Mouse (Mus musculus) MN1 (cell line): ENCODE measurements around the gene Gm904.
"Not testable (repeated sequence)": the region's sequence is repeated elsewhere in the genome, so short reads cannot be mapped to it uniquely, and the experiment has no call there.

Source experiments
- DNase-seq: peaks from one replicate; pipeline ENCODE4 v3.0.0-alpha.2; 2016; ENCODE audit warnings: low spot score

The Gm904 gene

GRCm38 (mm10) chr13:50642928-50643327 is at the start of gene Gm904:
TSS of gene Gm904 (plus strand) at chr13:50643228.
- DNase-seq = not testable (repeated sequence)

GRCm38 (mm10) chr13:50648771-50649170 is 5.7 kb downstream of the Gm904 start:
- DNase-seq = not testable (repeated sequence)
